Mouse (Mus musculus) kidney, adult 2 months (tissue): ENCODE results near the gene Clca4b. TPM values are rescaled to one million over a fixed set of nuclear protein-coding genes. Genes with fewer than 3 reads are reported as not detected.
"Not testable (repeated sequence)": the region's sequence is repeated elsewhere in the genome, so short reads cannot be mapped to it uniquely, and the experiment has no call there.

Source experiments
- DNase-seq: peaks from one replicate; pipeline ENCODE4 v3.0.0; 2021
- H3K27ac ChIP-seq: fragments of 200-500 bp; 2 replicates; pipeline ENCODE4 v1.5.1; 2012; ENCODE audit warnings: low read depth, low read length, control low read depth, inconsistent platforms; ENCODE audit not compliant: insufficient read depth
- H3K27me3 ChIP-seq: fragments of 200-500 bp; replicated peaks from 2 replicates; pipeline ENCODE4 v1.6.1; 2012; ENCODE audit warnings: mild to moderate bottlenecking, moderate library complexity, low read length, inconsistent platforms; ENCODE audit not compliant: control insufficient read depth, insufficient read depth
- H3K36me3 ChIP-seq: fragments of 200-500 bp; 2 replicates; pipeline ENCODE4 v1.6.1; 2012; ENCODE audit warnings: mild to moderate bottlenecking, moderate library complexity, low read length, inconsistent platforms; ENCODE audit not compliant: control insufficient read depth, insufficient read depth
- H3K4me1 ChIP-seq: fragments of 200-500 bp; 2 replicates; pipeline ENCODE4 v1.6.1; 2011; ENCODE audit warnings: low read length; ENCODE audit not compliant: control insufficient read depth, insufficient read depth
- H3K4me3 ChIP-seq: fragments of 200-500 bp; 2 replicates; pipeline ENCODE4 v1.5.1; 2011; ENCODE audit warnings: mild to moderate bottlenecking, low read depth, low read length, control low read depth; ENCODE audit not compliant: insufficient read depth
- CTCF ChIP-seq: fragments of 200-500 bp; conservative IDR thresholded peaks from 2 replicates; pipeline ENCODE4 v1.5.1; 2011; ENCODE audit warnings: low read depth, mild to moderate bottlenecking, control low read depth, low read length, moderate library complexity, mixed read lengths; ENCODE audit not compliant: insufficient read depth, insufficient read length
- POLR2A ChIP-seq: fragments of 200-500 bp; IDR thresholded peaks from one replicate; pipeline ENCODE4 v1.6.1; 2011; ENCODE audit warnings: low read depth, low read length, control low read depth
- WGBS: fragments of 180-500 bp; shearing (Covaris S2); methylation state at CpG from one replicate; pipeline ENCODE4 v1.1.7; 2018; 5-methylcytosine and 5-hydroxymethylcytosine counted together
- polyA plus RNA-seq: library from polyadenylated mRNA; depleted of rRNA; stranded (reverse); fragments of >200 nt; gene quantifications from 2 replicates; pipeline ENCODE4 v1.2.3, GENCODE M21; 2012; rRNA removed

The Clca4b gene
- polyA plus RNA-seq, 1 experiment, result 0.02 TPM

DNA sequence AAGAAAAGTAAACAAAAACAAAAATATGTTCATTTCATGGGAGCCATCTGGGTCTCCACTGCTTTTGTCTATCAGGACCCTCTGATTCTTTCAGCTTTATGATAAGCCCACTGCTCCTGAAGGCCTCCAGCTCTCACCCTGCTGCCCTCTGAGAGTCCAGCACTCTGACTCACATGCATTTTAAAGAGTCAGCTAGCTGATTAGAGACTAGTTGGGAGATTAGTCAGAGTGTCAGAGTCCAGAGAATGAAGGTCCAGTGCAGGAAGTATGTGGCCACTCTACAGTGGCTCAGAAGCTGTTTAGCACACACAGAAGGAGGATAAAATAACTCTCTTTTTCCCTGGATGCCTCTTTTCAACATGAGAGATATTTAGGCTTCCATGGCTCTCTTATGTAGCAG, 45.4 kb downstream of the Clca4b start:
- no peak for DNase-seq
- no peak overlapping the region for H3K27ac ChIP-seq
- TF ChIP-seq POLR2A, result no peak
- no peak for TF ChIP-seq CTCF
- H3K4me3 ChIP-seq, result no peak overlapping the region
- H3K36me3 ChIP-seq, result no peaks in the 10 kb centered on the region
- H3K4me1 ChIP-seq, result peaks cover 2% of the 10 kb centered on the region; the same call in 1 of the 2 replicates
- H3K27me3 ChIP-seq, result no peaks in the 10 kb centered on the region

DNA sequence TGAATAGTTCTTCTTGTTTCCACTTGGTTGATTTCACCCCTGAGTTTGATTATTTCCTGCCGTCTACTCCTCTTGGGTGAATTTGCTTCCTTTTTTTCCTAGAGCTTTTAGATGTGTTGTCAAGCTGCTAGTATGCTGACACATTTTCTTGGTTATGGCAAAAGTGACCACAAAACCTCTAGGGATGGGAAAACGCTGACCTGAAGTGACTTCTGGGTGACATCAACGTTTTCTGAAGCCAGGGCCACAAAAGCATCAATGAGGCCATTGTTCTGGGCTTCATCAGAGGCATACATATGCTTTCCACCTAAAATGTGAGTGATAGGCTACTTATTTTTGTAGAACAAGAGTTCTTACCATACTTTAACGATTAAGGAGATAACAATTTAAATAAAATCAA, 60.3 kb downstream of the Clca4b start:
- not testable (repeated sequence) for H3K27me3 ChIP-seq, H3K4me3 ChIP-seq, H3K36me3 ChIP-seq, DNase-seq, H3K4me1 ChIP-seq, H3K27ac ChIP-seq
- 57% methylated on average over 4 of the region's 4 CpGs for WGBS

Other genes with a start within 250 kb of the Clca4b start
- 15.9 and 23.8 TPM in 2 replicates for gene Sh3glb1, start 212.2 kb downstream of the Clca4b start, polyA plus RNA-seq
- gene Clca3a1, start 171.6 kb downstream of the Clca4b start, polyA plus RNA-seq, result 3.0 and 4.3 TPM in 2 replicates
- 0.63 and 0.75 TPM in 2 replicates for gene Clca3a2, start 113.0 kb downstream of the Clca4b start, polyA plus RNA-seq
- gene Clca3b, start 83.2 kb downstream of the Clca4b start, polyA plus RNA-seq, result not detected in 2 replicates
- gene Clca4a, start 42.5 kb upstream of the Clca4b start, polyA plus RNA-seq, result not detected in 2 replicates
- 0.03 and 0.08 TPM in 2 replicates for gene Clca1, start 100.2 kb upstream of the Clca4b start, polyA plus RNA-seq
- gene Clca2, start 166.9 kb upstream of the Clca4b start, polyA plus RNA-seq, result 0.08 and 0.14 TPM in 2 replicates
- 2.7 and 3.9 TPM in 2 replicates for gene Odf2l, start 186.1 kb upstream of the Clca4b start, polyA plus RNA-seq